Mouse (Mus musculus): ENCODE measurements around the gene Nfib.

Gene Nfib

GRCm38 (mm10) chr4:82641066-82641680 lies 64.4 kb downstream of the Nfib start:
- ChIA-PET CTCF (no interaction called here), POLR2A (no interaction called here)

GRCm38 (mm10) chr4:82638251-82638650 lies 67.3 kb downstream of the Nfib start:
- ChIA-PET CTCF (interaction anchor here in 1 of 4 experiments (0.6 kb wide), 1 partner anchor 16 kb away, joined by 4 read pairs; no protein-coding TSS in a partner anchor), POLR2A (no interaction called here)

- ChIA-PET POLR2A (no interaction called here), CTCF (interaction anchor here in 1 of 4 experiments (0.6 kb wide), 1 partner anchor 15 kb away, joined by 4 read pairs; no protein-coding TSS in a partner anchor)
Observed at GRCm38 (mm10) chr4:82637633-82638032, 67.9 kb downstream of the Nfib start.

- CTCF ChIA-PET: no interaction called here
- POLR2A ChIA-PET: no interaction called here
Observed at GRCm38 (mm10) chr4:82636658-82637057, 68.9 kb downstream of the Nfib start.

GRCm38 (mm10) chr4:82635881-82636280 lies 69.7 kb downstream of the Nfib start:
- CTCF ChIA-PET: no interaction called here
- POLR2A ChIA-PET: no interaction called here

GRCm38 (mm10) chr4:82635118-82635517 lies 70.4 kb downstream of the Nfib start:
- CTCF ChIA-PET: no interaction called here
- POLR2A ChIA-PET: no interaction called here

- ChIA-PET CTCF (interaction anchor here in 1 of 4 experiments (0.6 kb wide), 1 partner anchor 300 kb away, joined by 3 read pairs; no protein-coding TSS in a partner anchor), POLR2A (no interaction called here)
Observed at GRCm38 (mm10) chr4:82634365-82634764, 71.2 kb downstream of the Nfib start.

- ChIA-PET CTCF (no interaction called here), POLR2A (interaction anchor here in 1 of 4 experiments (0.7 kb wide), 1 partner anchor 115 kb away, joined by 3 read pairs; no protein-coding TSS in a partner anchor)
Observed at GRCm38 (mm10) chr4:82624285-82625045, 81.1 kb downstream of the Nfib start.

DNA sequence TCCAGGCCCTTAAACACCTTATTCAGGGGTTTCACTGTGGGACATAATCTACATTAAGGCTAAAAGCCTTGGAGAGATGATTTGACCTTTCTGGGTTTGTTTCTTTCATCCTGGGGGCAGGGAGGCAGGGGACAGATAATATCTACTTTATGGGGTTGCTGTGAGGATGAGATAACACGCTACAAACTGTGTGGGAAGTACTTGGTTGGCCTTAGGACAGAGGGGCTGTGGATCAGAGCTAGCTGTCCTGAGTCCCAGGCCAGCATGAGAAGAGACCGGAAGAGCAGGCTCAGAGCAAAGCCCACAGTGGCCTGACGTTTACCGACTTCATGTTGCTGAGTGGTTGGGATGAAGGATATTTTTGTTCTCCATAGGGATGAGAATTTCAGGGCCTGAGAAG lies 81.7 kb downstream of the Nfib start:
- ChIA-PET CTCF (interaction anchor here in 2 of 4 experiments (0.6 to 1.2 kb wide), 2 partner anchors 10 to 47 kb away, joined by 3 to 8 read pairs; no protein-coding TSS in a partner anchor), POLR2A (no interaction called here)

DNA sequence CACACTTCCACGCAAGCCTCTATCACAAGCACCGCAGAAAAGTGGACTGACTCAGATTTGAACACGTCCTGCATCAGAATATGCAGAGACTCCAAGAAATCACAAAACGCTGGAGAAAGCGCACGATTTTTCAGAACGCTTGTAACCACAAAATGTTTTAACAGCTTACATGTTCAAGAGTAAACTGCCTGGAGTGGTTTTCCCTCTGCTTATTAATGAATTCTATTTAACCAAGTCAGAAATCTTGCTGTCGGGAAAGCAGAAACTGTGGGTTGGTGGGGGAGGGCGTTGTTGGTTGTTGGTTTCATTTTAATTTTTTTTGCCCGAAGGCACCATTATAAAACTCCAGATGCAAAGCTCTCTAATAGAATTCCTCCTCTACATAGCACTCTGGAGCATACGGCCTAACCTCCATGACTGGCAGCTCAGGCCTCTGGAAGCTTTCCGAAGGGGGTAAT lies 82.4 kb downstream of the Nfib start:
- POLR2A ChIA-PET: interaction anchor here in 1 of 4 experiments (0.7 kb wide), 1 partner anchor 78 kb away, joined by 3 read pairs; no protein-coding TSS in a partner anchor
- CTCF ChIA-PET: interaction anchor here in 3 of 4 experiments (0.6 to 1.2 kb wide), 3 partner anchors 9 to 139 kb away, joined by 3 to 8 read pairs (median 3); no protein-coding TSS in a partner anchor

- POLR2A ChIA-PET: interaction anchor here in 2 of 4 experiments (0.5 to 1.0 kb wide), 3 partner anchors 12 to 236 kb away, joined by 3 to 4 read pairs (median 3); no protein-coding TSS in a partner anchor
- CTCF ChIA-PET: interaction anchor here in 3 of 4 experiments (0.7 to 1.2 kb wide), 3 partner anchors 8 to 140 kb away, joined by 3 to 4 read pairs (median 3); no protein-coding TSS in a partner anchor
Observed at GRCm38 (mm10) chr4:82622321-82622836, 83.2 kb downstream of the Nfib start.

- ChIA-PET POLR2A (interaction anchor here in 1 of 4 experiments (0.6 to 1.5 kb wide), 3 partner anchors 15 to 681 kb away, joined by 3 to 5 read pairs (median 4); no protein-coding TSS in a partner anchor), CTCF (interaction anchor here (0.5 to 1.2 kb wide), 10 partner anchors 9 to 1440 kb away, joined by 3 to 8 read pairs (median 3); no protein-coding TSS in a partner anchor)
Observed at GRCm38 (mm10) chr4:82619539-82619941, 86.0 kb downstream of the Nfib start.

DNA sequence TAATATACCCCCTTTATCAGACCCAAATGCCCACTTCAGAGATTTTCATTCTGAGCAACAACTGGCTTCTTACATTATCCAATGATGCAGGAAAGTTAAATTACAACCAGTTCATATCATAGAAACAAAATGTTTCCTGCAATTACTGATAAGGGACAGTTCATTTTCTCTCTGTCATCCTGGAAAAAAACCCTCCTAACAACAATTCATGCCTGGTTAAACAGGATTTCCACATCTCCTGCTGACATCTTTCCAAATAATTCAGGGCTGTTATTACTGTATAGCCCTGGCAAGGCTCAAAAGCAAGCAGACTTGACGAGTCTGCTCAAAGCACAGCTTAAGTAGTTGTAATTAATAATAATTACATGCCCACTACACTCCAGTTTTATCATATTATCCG lies 86.5 kb downstream of the Nfib start:
- ChIA-PET POLR2A (interaction anchor here in 1 of 4 experiments (0.5 kb wide), 1 partner anchor 977 kb away, joined by 4 read pairs; no protein-coding TSS in a partner anchor), CTCF (interaction anchor here in 3 of 4 experiments (0.5 to 1.2 kb wide), 5 partner anchors 9 to 1281 kb away, joined by 3 to 8 read pairs (median 3); no protein-coding TSS in a partner anchor)

DNA sequence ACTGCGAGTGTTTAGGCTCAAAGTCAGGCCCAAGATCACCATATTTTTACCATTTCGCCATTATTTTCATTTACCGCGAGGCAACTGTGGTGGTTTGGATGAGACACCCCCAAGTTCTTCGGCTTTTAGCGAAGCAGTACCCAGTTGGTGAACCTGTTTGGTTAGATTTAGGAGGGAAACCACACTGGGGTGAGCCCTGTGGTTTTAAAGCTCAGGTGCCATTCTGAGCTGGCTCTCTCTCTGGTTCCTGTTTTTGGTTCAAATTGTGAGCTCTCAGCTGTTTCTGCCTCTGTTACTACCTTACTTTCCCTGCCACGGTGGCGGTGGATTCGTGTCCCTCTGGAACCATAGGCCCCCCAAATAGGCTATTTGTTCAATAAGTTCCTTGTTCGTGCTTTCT lies 88.3 kb downstream of the Nfib start:
- ChIA-PET POLR2A (no interaction called here), CTCF (interaction anchor here in 1 of 4 experiments (0.6 kb wide), 1 partner anchor 18 kb away, joined by 3 read pairs; no protein-coding TSS in a partner anchor)

GRCm38 (mm10) chr4:82615712-82616111 lies 89.8 kb downstream of the Nfib start:
- POLR2A ChIA-PET: no interaction called here
- CTCF ChIA-PET: no interaction called here

- CTCF ChIA-PET: interaction anchor here (0.6 to 1.3 kb wide), 7 partner anchors 9 to 1443 kb away, joined by 3 to 7 read pairs (median 3); no protein-coding TSS in a partner anchor
Observed at GRCm38 (mm10) chr4:82614466-82614805, 91.1 kb downstream of the Nfib start.

DNA sequence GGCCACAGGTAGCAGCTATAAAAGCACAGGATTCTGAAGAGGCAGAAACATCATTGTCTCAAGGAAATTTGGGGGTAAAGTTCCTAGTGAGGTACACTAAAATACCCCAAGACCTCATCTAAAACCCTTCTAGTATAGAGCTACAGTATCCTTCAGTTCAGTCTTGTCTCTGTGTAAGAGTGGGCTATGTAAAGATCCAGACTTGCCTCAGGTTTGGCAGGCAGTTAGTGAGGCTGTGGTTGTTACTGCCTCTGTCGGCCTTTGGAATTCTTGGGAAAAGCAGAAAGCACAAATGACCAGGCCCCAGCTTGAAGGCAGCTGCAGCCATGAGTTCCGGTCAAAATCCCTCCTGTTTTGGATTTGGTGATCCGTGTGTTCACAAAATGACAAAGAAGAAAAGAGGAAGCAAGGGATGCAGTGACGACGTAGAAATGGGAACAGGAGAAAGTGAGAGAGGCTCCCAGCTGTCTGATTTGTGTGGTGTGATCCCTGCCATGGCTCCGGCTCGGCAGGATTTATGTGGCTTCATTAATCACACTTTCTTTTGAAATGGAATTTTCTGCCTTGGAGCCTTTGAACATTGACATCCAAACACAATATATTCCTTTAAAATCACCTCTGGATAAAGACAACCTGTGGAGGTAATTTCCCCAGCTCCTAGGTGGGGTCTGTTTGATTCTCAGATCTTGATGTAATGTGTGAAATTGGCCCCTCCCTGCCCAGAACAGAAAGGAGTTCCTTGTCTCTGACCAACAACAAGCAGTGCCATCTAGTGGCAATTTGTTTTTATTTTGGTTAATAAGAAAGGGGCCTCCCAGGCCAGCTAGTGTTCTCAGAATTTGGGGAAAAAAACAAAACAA lies 91.7 kb downstream of the Nfib start:
- CTCF ChIA-PET: interaction anchor here (0.6 to 1.3 kb wide), 9 partner anchors 9 to 1442 kb away, joined by 3 to 7 read pairs (median 3); no protein-coding TSS in a partner anchor
- POLR2A ChIA-PET: interaction anchor here in 1 of 4 experiments (0.6 kb wide), 1 partner anchor 148 kb away, joined by 3 read pairs; no protein-coding TSS in a partner anchor

More at GRCm38 (mm10) chr4:82614466-82614805, 91.1 kb downstream of the Nfib start:
- POLR2A ChIA-PET: interaction anchor here in 1 of 4 experiments (0.6 kb wide), 2 partner anchors 149 to 750 kb away, joined by 3 read pairs; no protein-coding TSS in a partner anchor

GRCm38 (mm10) chr4:82609676-82610075 lies 95.9 kb downstream of the Nfib start:
- POLR2A ChIA-PET: interaction anchor here in 3 of 4 experiments (0.7 to 1.0 kb wide), 3 partner anchors 12 to 402 kb away, joined by 3 read pairs; no protein-coding TSS in a partner anchor
- CTCF ChIA-PET: interaction anchor here in 1 of 4 experiments (1.8 kb wide), 1 partner anchor 10 kb away, joined by 8 read pairs; no protein-coding TSS in a partner anchor

All from embryonic stem cell, embryonic (primary cell).